Mouse (Mus musculus) heart, adult 2 months (tissue): ENCODE data around the gene Qtrt2.

Experiments
- EP300 ChIP-seq: fragments of 200-500 bp; IDR thresholded peaks from 2 replicates; pipeline ENCODE4 v1.6.1; 2011; ENCODE audit warnings: low read depth, low read length, control low read depth; ENCODE audit not compliant: insufficient read depth
- POLR2A ChIP-seq: fragments of 200-500 bp; IDR thresholded peaks from 2 replicates; pipeline ENCODE4 v1.6.1; 2011; ENCODE audit warnings: mild to moderate bottlenecking, low read depth, low read length, control low read depth; ENCODE audit not compliant: insufficient read depth

- TF ChIP-seq EP300 (no peak), POLR2A (no peak)
Measured at GRCm38 (mm10) chr16:43932319-43932718, 5.7 kb upstream of the Qtrt2 start.
